Mouse (Mus musculus): Measurements from ENCODE around the gene Fus. TPM values are rescaled to one million over a fixed set of nuclear protein-coding genes. Genes with fewer than 3 reads are reported as not detected.

Gene Fus
- polyA plus RNA-seq, 1 experiment from 2014 or later: 62.7 TPM

DNA sequence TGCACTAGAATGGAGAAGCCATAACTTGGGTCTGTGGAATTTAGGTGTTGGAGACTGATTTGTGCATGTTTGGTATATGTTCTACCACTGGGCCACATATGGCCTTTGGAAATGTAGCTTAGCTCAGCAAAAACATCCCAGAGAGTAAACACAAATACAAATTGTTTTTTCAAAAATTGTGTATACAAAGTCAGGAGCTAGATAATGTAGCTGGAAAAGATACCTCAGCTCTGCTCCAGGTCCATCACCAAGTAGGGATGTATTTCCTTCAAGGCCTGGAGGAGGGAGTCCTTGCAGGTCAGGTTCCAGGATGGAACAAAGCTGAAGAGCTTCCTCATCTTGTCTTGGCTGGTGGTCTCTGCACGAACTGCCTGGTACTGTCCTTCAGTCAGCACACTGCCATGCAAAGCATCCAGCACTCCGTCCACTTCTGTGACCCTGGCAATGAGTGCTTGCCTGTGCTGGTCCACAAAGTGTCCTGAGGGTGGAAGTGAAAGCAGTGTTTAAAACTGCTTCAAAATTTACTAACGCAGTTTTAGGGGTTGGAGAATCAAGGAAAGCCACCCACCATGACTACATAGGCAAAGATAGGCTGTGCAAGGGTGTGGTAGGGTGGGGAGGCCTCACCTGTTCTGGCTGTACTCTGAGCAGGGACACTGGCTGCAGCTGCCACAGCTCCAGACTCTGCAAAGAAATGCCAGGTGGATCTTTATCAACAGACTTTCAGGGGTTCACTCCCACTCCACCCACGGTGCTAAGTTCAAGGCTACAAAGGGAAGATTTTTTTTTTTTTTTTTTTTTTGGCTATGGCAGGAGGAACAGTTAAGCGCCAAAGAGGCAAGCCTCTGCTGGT lies 25.5 kb downstream of the Fus start:
- ATAC-seq (ENCODE audit: insufficient number of reproducible peaks, low FRiP score, low TSS enrichment, low read depth) (peak; percentile 29; the same call in 1 of the 2 replicates), DNase-seq (ENCODE audit: low spot score) (no peak)
- Histone ChIP-seq H3K27me3 (ENCODE audit: control insufficient read depth, insufficient read depth, low read length) (no peaks in the 10 kb centered on the region), H3K4me2 (ENCODE audit: low read depth, severe bottlenecking) (peak overlapping the region; percentile 40; the same call in 1 of the 2 replicates), H3K9me3 (ENCODE audit: control insufficient read depth, low read length) (no peaks in the 10 kb centered on the region), H3K9ac (ENCODE audit: low read length) (no peak overlapping the region), H3K4me3 (ENCODE audit: low read depth, low read length) (0 out of 2 replicates have a peak overlapping the region, but pooled peaks have one; percentile 2), H3K4me1 (ENCODE audit: control insufficient read depth, insufficient read depth, low read length) (peaks cover 3% of the 10 kb centered on the region; the same call in 1 of the 2 replicates), H3K27ac (replicated peaks; ENCODE audit: low read depth, low read length) (no peak overlapping the region; the same call in 1 of the 2 replicates), H3K36me3 (ENCODE audit: control insufficient read depth, insufficient read depth, low read length) (peaks cover 2% of the 10 kb centered on the region)
- WGBS: 50% methylated on average over 5 of the region's 5 CpGs

- ATAC-seq (ENCODE audit: insufficient number of reproducible peaks, low FRiP score, low TSS enrichment, low read depth) (peak; percentile 44; the same call in 1 of the 2 replicates), DNase-seq (ENCODE audit: low spot score) (peak; percentile 43)
- H3K4me3 ChIP-seq (ENCODE audit: low read depth, low read length): 0 out of 2 replicates have a peak within 1 kb of the TSS, but pooled peaks have one; percentile 2
- H3K4me2 ChIP-seq (ENCODE audit: low read depth, severe bottlenecking): peak within 1 kb of the TSS; percentile 40
- H3K27me3 ChIP-seq (ENCODE audit: control insufficient read depth, insufficient read depth, low read length): no peaks in the 10 kb centered on the region
- no peak within 1 kb of the TSS; the same call in 1 of the 2 replicates for H3K9ac ChIP-seq (ENCODE audit: low read length)
- WGBS: 22% methylated on average over 18 of the region's 18 CpGs
- H3K4me1 ChIP-seq (ENCODE audit: control insufficient read depth, insufficient read depth, low read length): peaks cover 3% of the 10 kb centered on the region; the same call in 1 of the 2 replicates
- H3K27ac ChIP-seq (replicated peaks; ENCODE audit: low read depth, low read length): no peak within 1 kb of the TSS; the same call in 1 of the 2 replicates
- H3K36me3 ChIP-seq (ENCODE audit: control insufficient read depth, insufficient read depth, low read length): peaks cover 2% of the 10 kb centered on the region
- H3K9me3 ChIP-seq (ENCODE audit: control insufficient read depth, low read length): no peaks in the 10 kb centered on the region
These were observed 26.2 kb downstream of the Fus start, which contains the start of gene Pycard for GRCm38 (mm10) chr7:127993341-127993977. TSS of gene Pycard (minus strand) at chr7:127993867.

DNA sequence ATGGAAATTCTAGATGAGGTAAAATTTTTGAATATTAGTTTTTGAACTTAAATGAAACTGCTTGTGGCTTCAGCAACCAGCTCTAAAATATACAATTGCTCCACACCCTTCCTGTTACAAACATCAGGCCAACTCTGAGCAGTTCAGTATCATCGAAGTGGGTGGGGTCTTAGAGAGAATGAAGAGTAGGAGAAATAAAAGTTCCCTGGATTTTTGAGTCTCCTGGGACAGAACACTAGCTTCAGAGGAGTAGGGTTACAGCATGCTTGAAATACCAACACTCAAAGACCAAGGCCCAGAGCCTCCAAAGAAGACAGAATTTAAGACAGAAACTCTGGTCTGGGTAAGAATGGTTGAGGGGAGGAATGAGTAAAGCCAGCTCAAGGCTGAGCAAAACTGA lies 32.2 kb downstream of the Fus start:
- Histone ChIP-seq H3K9ac (ENCODE audit: low read length) (no peak overlapping the region), H3K36me3 (ENCODE audit: control insufficient read depth, insufficient read depth, low read length) (no peaks in the 10 kb centered on the region), H3K27ac (replicated peaks; ENCODE audit: low read depth, low read length) (no peak overlapping the region), H3K9me3 (ENCODE audit: control insufficient read depth, low read length) (no peaks in the 10 kb centered on the region), H3K4me2 (ENCODE audit: low read depth, severe bottlenecking) (no peak overlapping the region), H3K4me1 (ENCODE audit: control insufficient read depth, insufficient read depth, low read length) (peaks cover 6% of the 10 kb centered on the region; the same call in 1 of the 2 replicates), H3K27me3 (ENCODE audit: control insufficient read depth, insufficient read depth, low read length) (no peaks in the 10 kb centered on the region), H3K4me3 (ENCODE audit: low read depth, low read length) (no peak overlapping the region)
- 89% methylated on average over 1 of the region's 1 CpGs for WGBS
- ATAC-seq (ENCODE audit: insufficient number of reproducible peaks, low FRiP score, low TSS enrichment, low read depth) (no peak), DNase-seq (ENCODE audit: low spot score) (no peak)

- Histone ChIP-seq H3K36me3 (ENCODE audit: control insufficient read depth, insufficient read depth, low read length) (no peaks in the 10 kb centered on the region), H3K9me3 (ENCODE audit: control insufficient read depth, low read length) (no peaks in the 10 kb centered on the region), H3K4me1 (ENCODE audit: control insufficient read depth, insufficient read depth, low read length) (peaks cover 13% of the 10 kb centered on the region; the same call in 1 of the 2 replicates), H3K4me2 (ENCODE audit: low read depth, severe bottlenecking) (no peak overlapping the region), H3K27me3 (ENCODE audit: control insufficient read depth, insufficient read depth, low read length) (no peaks in the 10 kb centered on the region), H3K27ac (replicated peaks; ENCODE audit: low read depth, low read length) (no peak overlapping the region), H3K4me3 (ENCODE audit: low read depth, low read length) (no peak overlapping the region), H3K9ac (ENCODE audit: low read length) (no peak overlapping the region)
- DNase-seq (ENCODE audit: low spot score): no peak
- WGBS: 64% methylated on average over 1 of the region's 1 CpGs
- ATAC-seq (ENCODE audit: insufficient number of reproducible peaks, low FRiP score, low TSS enrichment, low read depth): no peak
These were observed 33.1 kb downstream of the Fus start for GRCm38 (mm10) chr7:128000068-128000950.

GRCm38 (mm10) chr7:128003098-128003497 lies 35.8 kb downstream of the Fus start:
- H3K27ac ChIP-seq (replicated peaks; ENCODE audit: low read depth, low read length): no peak overlapping the region
- no peaks in the 10 kb centered on the region for H3K27me3 ChIP-seq (ENCODE audit: control insufficient read depth, insufficient read depth, low read length)
- H3K9me3 ChIP-seq (ENCODE audit: control insufficient read depth, low read length): no peaks in the 10 kb centered on the region
- no peak overlapping the region for H3K4me3 ChIP-seq (ENCODE audit: low read depth, low read length)
- H3K36me3 ChIP-seq (ENCODE audit: control insufficient read depth, insufficient read depth, low read length): no peaks in the 10 kb centered on the region
- no peak overlapping the region for H3K4me2 ChIP-seq (ENCODE audit: low read depth, severe bottlenecking)
- DNase-seq (ENCODE audit: low spot score): no peak
- H3K4me1 ChIP-seq (ENCODE audit: control insufficient read depth, insufficient read depth, low read length): peaks cover 13% of the 10 kb centered on the region; the same call in 1 of the 2 replicates
- WGBS: 83% methylated on average over 6 of the region's 6 CpGs
- H3K9ac ChIP-seq (ENCODE audit: low read length): no peak overlapping the region
- ATAC-seq (ENCODE audit: insufficient number of reproducible peaks, low FRiP score, low TSS enrichment, low read depth): no peak

DNA sequence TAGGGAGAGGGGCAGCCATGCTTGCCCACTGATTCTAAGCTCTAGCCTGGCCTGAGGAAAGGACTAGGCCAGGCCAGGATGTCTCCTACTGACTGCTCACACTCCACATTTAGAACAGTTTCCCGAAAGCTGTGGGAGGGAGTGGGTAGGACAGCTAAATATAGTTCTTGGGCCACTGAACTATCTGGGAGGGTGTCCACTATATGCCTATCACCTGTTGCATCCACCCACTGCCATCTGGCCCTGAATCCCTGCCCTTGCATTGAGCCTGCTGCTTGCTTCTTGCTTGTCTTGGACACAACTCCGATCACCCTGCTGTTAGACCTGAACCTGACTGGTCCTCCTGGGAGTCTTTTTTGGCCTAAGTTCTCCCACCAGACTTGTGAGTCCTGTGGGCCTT lies 36.4 kb downstream of the Fus start, which contains the start of gene Trim72:
Gene Trim72 (plus strand): TSS at position 262 of the 400 bp plus-strand sequence.
- Histone ChIP-seq H3K9me3 (ENCODE audit: control insufficient read depth, low read length) (no peaks in the 10 kb centered on the region), H3K27me3 (ENCODE audit: control insufficient read depth, insufficient read depth, low read length) (no peaks in the 10 kb centered on the region), H3K4me1 (ENCODE audit: control insufficient read depth, insufficient read depth, low read length) (peaks cover 13% of the 10 kb centered on the region; the same call in 1 of the 2 replicates), H3K9ac (ENCODE audit: low read length) (peak within 1 kb of the TSS; percentile 47; the same call in 1 of the 2 replicates), H3K4me2 (ENCODE audit: low read depth, severe bottlenecking) (peak within 1 kb of the TSS; percentile 42), H3K4me3 (ENCODE audit: low read depth, low read length) (no peak within 1 kb of the TSS), H3K36me3 (ENCODE audit: control insufficient read depth, insufficient read depth, low read length) (no peaks in the 10 kb centered on the region), H3K27ac (replicated peaks; ENCODE audit: low read depth, low read length) (no peak within 1 kb of the TSS)
- 93% methylated on average over 2 of the region's 2 CpGs for WGBS
- DNase-seq (ENCODE audit: low spot score) (no peak), ATAC-seq (ENCODE audit: insufficient number of reproducible peaks, low FRiP score, low TSS enrichment, low read depth) (no peak)

- ATAC-seq (ENCODE audit: insufficient number of reproducible peaks, low FRiP score, low TSS enrichment, low read depth): peak; percentile 53; the same call in 1 of the 2 replicates
- Histone ChIP-seq H3K27ac (replicated peaks; ENCODE audit: low read depth, low read length) (no peak overlapping the region), H3K4me3 (ENCODE audit: low read depth, low read length) (no peak overlapping the region), H3K27me3 (ENCODE audit: control insufficient read depth, insufficient read depth, low read length) (no peaks in the 10 kb centered on the region), H3K4me2 (ENCODE audit: low read depth, severe bottlenecking) (peak overlapping the region; percentile 42; the same call in 1 of the 2 replicates), H3K36me3 (ENCODE audit: control insufficient read depth, insufficient read depth, low read length) (no peaks in the 10 kb centered on the region), H3K4me1 (ENCODE audit: control insufficient read depth, insufficient read depth, low read length) (peaks cover 13% of the 10 kb centered on the region; the same call in 1 of the 2 replicates), H3K9ac (ENCODE audit: low read length) (no peak overlapping the region), H3K9me3 (ENCODE audit: control insufficient read depth, low read length) (no peaks in the 10 kb centered on the region)
- WGBS: 65% methylated on average over 5 of the region's 5 CpGs
- no peak for DNase-seq (ENCODE audit: low spot score)
These were observed 36.9 kb downstream of the Fus start for GRCm38 (mm10) chr7:128004150-128004486.
